Mouse (Mus musculus) embryo, embryonic 11.5 days (tissue): ENCODE results near the gene Dnajc15.
"Not testable (repeated sequence)": the region's sequence is repeated elsewhere in the genome, so short reads cannot be mapped to it uniquely, and the experiment has no call there.

Source experiments
- DNase-seq: peaks from one replicate; pipeline ENCODE4 v3.0.0-alpha.2; 2012; ENCODE audit warnings: low read depth, low spot score

The Dnajc15 gene

GRCm38 (mm10) chr14:77874304-77875241 is at the start of gene Dnajc15:
Gene Dnajc15, minus strand, starts transcription at chr14:77875125.
- DNase-seq = peak; percentile 65

DNA sequence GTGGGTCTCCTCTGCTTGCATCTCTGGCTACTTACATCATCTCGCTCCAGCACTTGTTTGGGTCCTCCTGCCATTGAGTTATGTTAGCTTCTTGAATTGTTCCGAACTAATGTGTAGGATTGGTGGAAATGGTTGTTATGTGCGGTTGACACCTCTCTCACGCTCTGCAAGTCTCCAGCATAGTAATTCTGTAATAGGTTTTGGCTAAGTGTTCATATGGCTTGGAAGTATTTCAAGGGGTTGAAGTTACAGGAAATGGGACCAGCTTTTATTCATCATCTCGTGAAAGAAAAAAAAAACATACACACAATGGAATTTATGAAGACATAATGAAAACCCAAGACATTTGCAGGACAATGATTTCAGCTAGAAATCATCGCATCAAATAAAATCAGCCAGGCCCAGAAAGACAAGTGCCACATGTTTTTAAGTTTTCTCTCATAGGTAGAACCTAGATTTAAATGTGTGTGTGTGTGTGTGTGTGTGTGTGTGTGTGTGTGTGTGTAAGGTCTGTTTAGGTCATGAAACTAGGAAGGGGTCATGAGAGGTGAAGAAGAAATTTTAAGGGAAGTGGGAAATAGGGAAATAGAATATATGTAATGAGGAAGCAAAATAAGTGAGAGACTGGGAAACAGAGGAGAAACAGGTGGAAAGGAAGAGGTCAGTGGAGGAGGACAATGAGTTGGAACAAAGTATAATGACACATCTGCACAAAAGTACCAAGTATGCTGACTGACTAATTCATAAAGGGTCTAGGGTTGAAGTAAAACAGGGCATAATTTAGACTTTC is 48.3 kb upstream of the Dnajc15 start:
- DNase-seq = no peak

DNA sequence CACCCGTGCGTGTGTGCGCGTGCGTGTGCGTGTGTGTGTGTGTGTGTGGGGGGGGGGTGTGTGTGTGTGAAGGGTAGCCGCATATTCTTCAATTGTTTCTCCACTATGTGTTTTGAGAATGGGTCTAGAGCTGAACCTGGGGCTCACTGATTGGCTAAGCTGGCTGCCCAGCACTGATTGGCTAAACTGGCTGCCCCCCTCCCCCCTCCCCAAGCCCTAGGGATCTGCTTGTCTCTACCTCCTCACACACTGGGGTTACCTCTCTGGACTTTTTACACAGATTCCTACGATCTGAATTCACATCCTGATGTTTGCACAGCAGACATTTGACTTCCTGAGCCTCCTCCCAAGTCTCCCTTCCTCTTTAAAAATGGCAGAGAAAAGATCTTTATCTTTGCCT is 46.7 kb upstream of the Dnajc15 start:
- no peak for DNase-seq

GRCm38 (mm10) chr14:77915776-77916175 is 40.9 kb upstream of the Dnajc15 start:
- DNase-seq = no peak

DNA sequence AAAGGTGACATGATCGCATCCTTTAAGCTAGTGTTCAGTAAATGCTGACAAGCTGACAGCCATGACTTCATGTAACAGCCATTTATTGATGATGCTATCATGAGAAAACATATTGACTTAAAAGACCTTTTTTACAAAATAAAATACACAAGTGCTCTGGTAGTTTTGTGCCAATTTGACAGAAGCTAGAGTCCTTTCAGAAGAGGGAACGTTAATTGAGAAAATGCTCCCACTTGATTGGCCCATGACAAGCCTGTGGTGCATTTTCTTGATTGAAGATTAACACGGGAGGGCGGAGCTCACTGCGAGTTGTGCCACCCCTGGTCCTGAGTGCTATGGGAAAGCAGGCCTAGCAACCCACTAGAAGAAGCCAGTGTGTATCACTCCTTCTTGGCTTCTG is 31.7 kb upstream of the Dnajc15 start:
- no peak for DNase-seq

DNA sequence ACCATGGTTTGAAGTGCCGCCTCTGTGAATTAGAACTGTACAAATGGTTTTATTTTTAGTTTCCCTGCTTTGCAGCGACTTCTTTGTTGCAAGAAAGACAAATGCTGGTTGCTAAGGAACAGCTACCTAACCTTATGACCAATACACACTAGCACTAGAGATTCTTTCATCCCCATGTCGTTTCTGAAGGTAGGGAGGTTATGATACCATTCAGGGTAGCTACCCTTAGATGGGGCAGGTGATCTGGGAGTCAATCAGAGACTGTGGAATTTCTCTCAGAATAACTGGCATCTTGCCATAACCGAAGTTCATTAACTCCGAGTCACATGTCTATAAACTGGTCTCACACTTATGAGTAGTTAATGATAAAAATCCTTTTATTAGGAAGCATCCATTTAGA is 30.5 kb upstream of the Dnajc15 start:
- DNase-seq = no peak

GRCm38 (mm10) chr14:77904171-77904762 is 29.3 kb upstream of the Dnajc15 start, which contains the start of gene Epsti1:
Gene Epsti1, plus strand, starts transcription at chr14:77904239.
- DNase-seq = no peak

DNA sequence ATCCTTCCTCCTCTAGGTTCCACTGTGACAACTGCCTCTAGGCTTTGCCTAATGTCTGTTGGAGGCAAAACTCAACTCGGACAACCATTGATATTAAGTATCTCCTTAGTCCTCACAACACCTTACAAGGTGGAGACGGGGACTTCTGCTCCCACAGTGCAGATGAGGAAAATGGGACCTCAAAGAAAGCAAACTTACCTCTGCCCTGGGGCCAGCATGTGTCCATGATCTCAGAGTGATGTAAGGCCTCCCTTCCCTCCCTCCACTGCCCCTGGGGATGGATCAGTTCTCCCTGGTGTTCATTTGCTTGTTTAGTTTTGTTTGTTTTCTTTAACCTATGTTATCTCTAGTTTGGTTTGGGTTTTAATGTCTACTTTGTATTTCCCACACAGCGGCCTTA is 27.6 kb upstream of the Dnajc15 start:
- no peak for DNase-seq

DNA sequence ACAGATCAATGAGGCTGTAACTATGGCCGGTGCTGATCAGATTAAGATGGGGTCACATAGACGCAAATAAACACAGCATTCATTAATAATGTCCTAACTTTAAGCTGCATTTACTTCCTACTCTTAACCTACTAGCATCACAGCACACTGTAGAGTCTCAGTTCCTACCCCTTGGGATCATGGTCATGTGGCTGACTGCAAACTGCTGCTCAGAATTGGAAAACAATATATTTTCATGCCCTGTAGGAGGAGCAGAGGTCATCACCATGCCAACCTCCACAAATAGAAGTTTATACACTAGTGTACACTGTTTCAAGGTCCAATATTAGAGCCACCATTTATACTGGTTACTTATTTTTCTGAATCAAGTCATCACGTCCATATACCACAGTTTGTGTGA is 21.0 kb upstream of the Dnajc15 start:
- DNase-seq = no peak

GRCm38 (mm10) chr14:77889911-77890310 is 15.0 kb upstream of the Dnajc15 start:
- DNase-seq = no peak

GRCm38 (mm10) chr14:77886941-77887340 is 12.0 kb upstream of the Dnajc15 start:
- no peak for DNase-seq

GRCm38 (mm10) chr14:77886376-77886775 is 11.5 kb upstream of the Dnajc15 start:
- DNase-seq = no peak

GRCm38 (mm10) chr14:77882669-77883068 is 7.7 kb upstream of the Dnajc15 start:
- no peak for DNase-seq

GRCm38 (mm10) chr14:77881998-77882397 is 7.1 kb upstream of the Dnajc15 start:
- DNase-seq = no peak

DNA sequence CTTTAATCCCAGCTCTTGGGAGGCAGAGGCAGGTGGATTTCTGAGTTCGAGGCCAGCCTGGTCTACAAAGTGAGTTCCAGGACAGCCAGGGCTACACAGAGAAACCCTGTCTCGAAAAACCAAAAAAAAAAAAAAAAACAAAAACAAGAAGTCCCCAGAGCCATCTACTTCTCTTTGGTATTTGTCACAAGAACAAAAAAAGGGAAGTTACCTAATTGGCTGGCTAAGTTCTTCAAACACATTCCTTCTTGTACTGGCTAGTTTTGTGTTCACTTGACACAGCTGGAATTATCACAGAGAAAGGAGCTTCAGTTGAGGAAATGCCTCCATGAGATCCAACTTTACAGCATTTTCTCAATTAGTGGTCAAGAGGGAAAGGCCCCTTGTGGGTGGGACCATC is 3.0 kb upstream of the Dnajc15 start:
- DNase-seq = not testable (repeated sequence)

DNA sequence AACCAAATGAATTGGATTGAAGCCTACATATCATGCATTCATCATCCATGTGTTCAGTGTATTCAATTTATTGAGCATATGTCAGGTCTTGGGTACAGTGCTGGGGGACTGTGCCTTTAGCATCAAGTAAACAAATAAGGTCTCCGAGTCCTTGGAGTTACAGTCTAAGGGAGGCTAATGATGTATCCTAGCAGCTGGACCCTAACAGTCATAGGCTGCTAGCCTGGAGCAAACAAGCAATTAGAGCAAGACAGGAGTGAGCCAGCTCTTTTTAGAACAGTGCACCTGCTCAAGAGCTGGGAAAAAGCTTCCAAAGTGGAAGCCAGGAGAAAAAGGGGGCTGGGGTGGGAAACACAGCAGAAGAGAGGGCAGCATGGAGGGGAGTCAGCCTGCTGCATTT is 1.3 kb upstream of the Dnajc15 start:
- DNase-seq = no peak

GRCm38 (mm10) chr14:77871380-77871975 is 3.4 kb downstream of the Dnajc15 start:
- no peak for DNase-seq

DNA sequence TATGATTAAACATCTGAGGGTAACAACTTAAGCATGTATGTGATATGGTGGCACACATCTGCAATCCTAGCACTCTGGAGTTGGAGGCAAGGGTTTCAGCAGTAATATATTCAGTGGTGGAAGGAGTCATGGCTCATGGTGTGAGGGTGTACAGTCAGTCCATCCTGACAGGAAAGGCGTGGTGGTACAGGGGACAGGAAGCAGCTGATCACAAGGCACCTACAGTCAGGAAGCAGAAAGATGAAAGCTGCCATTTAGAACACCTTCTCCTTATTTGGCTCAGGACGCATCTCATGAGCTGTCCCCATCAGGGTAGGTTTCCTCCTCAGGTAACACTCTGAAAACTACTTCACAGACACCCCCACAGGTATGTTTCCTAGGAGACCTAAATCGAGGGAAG is 4.0 kb downstream of the Dnajc15 start:
- no peak for DNase-seq

DNA sequence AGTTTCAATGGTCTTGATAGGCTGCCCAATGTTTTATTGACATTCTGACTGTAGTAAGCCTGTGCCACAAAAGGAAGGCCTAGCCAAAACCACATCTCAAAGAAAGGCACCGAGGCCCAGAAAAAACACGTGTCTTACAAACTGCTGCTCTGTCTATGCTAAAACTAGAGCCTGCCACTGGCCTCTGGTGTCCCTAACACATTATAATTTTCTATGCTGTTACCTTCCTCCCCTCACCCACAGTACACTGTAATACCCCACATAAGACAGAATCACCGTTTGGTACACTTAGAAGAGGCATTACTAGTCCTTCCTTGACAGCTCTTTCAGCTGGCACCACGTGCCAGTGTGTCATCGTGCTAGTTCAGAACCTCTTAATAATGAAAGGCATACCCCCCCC is 7.3 kb downstream of the Dnajc15 start:
- no peak for DNase-seq

DNA sequence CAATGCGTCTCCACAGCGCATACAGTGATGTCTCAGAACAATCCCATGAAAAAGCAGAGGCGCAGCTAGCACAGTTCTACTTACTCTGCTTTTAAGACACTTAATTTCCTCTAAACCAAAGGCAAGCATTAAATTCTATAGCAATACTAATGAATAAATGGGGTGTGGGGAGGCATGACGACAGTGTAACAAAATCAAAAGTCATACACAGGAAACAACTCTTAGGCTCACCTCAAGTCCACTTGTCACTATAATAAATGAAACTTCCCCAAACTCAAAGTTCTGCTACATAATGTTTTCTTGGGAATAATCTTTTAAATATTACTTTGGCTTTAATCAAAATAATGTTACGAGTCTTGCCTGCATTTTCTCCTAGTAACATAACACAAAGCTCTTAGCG is 10.4 kb downstream of the Dnajc15 start:
- no peak for DNase-seq

DNA sequence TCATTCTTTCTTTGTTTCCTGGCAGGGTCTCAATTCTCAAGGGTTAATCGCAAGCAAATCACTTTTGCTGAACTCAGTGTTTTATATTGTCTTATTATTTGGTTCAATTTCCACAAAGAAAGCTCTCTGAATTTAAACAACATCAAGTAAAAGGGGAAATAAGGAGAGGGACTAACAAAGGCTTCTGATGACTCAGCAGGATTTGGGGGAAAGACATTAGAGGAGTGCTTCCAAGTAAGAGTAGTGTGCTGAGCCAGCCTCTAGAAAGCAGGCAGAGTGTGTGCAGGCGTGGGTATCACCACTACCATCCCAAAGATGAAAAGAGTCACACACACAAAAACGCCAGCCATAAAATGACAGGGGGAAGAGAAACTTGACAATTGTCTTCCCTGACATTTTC is 10.9 kb downstream of the Dnajc15 start:
- no peak for DNase-seq
